Mouse (Mus musculus): ENCODE results near the gene Eps8.

The Eps8 gene

GRCm38 (mm10) chr6:137654776-137655175 lies at the start of gene Eps8:
TSS of gene Eps8 (minus strand) at chr6:137654876.
- DNase-seq (ENCODE audit: low spot score in 2 of 2) = no peak

- no peak for DNase-seq (ENCODE audit: low spot score in 2 of 2)
These were observed 48.8 kb upstream of the Eps8 start for GRCm38 (mm10) chr6:137703431-137703830.

- DNase-seq (ENCODE audit: low spot score in 2 of 2) = no peak
These were observed 48.2 kb upstream of the Eps8 start for GRCm38 (mm10) chr6:137702918-137703317.

GRCm38 (mm10) chr6:137702186-137702585 lies 47.5 kb upstream of the Eps8 start:
- no peak for DNase-seq (ENCODE audit: low spot score in 2 of 2)

DNA sequence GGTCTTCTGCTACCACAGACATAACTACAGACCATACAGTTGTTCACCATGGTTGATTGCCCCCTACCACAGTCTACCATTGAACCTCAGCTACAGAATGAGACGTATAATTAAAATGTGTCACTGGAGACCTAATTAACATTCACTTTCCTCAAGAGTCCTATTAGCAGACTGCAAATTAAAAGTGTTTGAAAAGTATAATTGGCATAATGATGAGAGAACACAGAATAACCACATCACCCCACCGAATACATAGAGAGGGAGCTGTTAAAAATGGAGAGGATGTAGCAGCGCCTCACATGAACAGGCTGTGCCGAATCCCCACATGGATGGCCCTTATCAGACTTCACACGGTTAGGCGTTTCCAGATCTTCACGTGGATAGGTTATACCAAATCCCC lies 44.8 kb upstream of the Eps8 start:
- no peak for DNase-seq (ENCODE audit: low spot score in 2 of 2)

- DNase-seq (ENCODE audit: low spot score in 2 of 2) = no peak
These were observed 41.9 kb upstream of the Eps8 start for GRCm38 (mm10) chr6:137696445-137697204.

DNA sequence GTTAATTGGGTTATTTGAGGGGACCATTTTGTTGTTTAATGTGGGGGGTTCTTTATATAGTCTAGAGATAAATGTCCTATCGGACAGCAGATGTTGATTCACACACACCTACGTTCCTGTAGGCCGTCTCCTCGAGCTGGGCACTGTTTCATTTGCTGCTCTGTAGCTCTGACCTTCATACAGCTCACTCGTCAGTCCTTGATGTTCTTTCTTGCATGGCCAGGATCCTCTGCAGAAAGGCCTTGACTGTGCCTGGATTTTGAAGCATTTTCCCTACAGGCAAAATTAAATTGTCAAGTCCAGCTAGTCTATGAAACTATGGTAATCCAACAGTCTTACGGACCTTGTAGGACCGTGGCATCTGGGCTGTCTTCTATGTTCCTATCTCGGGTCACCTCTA lies 40.4 kb upstream of the Eps8 start:
- DNase-seq (ENCODE audit: low spot score in 2 of 2) = no peak

DNA sequence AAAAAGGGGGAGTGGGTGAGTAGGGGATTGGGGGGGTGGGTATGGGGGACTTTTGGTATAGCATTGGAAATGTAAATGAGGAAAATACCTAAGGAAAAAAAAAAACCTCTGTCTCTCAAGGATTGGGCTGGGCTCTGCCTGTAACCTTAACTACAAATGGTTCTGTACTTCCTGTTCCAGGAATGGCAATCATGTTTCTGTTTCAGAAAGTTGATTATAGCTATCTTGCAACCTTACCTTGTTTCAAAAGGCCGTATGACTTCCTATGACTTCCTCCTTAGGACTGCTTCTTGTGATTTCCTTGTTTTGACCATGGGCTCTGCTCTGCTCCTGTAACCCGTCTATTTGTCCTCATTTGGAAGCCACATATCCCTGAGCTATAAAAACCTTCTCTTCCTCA lies 39.6 kb upstream of the Eps8 start:
- DNase-seq (ENCODE audit: low spot score in 2 of 2) = no peak

DNA sequence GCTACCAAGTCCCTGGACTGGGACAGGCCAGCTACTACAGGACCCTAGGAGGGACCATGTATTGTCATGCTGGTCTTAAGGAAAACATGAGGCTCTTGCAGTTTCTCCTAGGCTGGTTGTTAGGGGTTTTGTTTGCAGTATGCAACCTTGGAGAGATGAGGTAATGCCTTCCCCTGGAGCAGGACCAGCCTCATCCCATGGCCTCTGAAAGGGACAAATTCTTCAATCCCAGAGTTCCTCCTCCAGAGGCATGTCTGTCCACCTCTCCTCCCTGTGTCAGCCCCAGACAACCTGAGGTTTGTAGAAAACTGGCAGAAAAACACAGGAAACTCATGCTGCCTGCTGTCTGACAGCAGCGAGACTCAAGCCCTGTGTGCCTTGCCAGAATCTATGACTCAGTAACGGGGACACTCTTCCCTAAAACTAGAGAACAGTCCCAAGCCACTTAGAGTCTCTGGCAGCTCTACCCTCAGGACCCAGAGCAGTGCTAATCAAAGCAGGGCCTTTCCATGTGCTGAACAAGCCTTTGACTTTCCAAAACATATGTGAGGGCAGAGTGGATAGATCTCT lies 36.0 kb upstream of the Eps8 start:
- DNase-seq (ENCODE audit: low spot score in 2 of 2) = no peak

DNA sequence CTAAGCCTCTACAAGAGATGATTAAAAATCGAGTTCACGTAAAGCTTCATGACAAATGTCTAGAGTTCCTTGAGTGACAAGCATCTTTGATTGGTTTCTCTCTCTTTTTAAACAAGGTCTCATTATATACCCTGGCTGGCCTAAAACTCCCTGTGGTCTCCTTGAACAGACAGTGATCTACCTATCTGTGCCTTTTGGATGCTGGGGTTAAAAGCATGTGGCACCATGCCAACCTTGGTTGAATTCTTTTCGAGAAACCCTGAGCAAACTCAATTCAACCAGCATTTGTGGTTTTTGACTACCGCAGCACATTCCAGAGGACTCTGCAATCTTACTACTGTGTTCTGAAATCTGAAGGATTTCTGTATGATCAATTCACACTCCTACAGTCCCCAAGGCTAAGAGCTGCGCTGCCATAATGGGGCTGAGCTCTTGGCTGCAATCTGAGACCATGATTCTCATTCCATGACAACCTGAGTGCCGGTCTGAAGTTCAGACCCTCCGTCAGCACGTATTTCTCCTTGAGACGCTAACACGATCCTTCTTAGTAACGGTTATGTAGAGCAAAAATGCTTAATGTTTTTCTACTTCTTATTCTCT lies 33.9 kb upstream of the Eps8 start:
- DNase-seq (ENCODE audit: low spot score in 2 of 2) = no peak

- no peak for DNase-seq (ENCODE audit: low spot score in 2 of 2)
These were observed 33.4 kb upstream of the Eps8 start for GRCm38 (mm10) chr6:137688079-137688478.

GRCm38 (mm10) chr6:137687667-137688066 lies 33.0 kb upstream of the Eps8 start:
- no peak for DNase-seq (ENCODE audit: low spot score in 2 of 2)

GRCm38 (mm10) chr6:137682629-137683028 lies 28.0 kb upstream of the Eps8 start:
- no peak for DNase-seq (ENCODE audit: low spot score in 2 of 2)

DNA sequence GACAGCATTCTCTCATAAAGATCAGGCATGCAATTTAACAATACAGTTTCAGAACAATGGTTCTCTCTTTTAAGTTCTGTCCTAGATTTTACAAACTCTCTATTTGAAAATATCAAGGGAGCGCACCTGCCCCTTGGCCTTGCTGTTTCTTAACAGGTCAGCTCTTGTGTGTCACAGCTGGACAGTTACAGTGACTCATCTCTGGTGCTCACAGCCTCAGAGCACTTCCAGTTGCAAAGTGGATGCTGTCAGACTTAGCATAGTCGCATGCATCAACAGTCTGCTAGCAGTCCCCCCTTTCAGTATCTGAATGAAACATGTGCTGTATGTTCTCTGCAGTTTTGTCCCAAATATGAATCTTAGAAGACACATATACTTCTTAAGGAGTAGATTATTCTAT lies 26.3 kb upstream of the Eps8 start:
- DNase-seq (ENCODE audit: low spot score in 2 of 2) = no peak

GRCm38 (mm10) chr6:137676581-137676980 lies 21.9 kb upstream of the Eps8 start:
- no peak for DNase-seq (ENCODE audit: low spot score in 2 of 2)

DNA sequence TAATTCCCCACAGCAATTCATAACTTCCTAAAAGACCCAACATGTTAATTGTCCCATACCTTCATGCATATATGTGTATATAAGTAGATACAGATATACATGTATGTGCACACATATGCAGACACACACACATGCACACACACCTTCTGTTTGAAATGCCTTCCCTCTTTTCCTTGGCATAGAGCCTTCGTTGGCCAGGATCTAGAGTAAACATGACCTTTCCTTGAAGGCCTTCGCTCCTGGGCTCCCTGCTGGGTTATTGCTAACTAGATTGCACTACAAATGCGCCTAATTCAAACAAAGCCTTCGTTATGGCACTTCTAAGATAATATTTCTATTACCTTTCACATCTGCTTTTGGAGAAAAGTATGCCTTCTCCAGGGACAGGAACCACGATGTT lies 20.9 kb upstream of the Eps8 start:
- no peak for DNase-seq (ENCODE audit: low spot score in 2 of 2)

DNA sequence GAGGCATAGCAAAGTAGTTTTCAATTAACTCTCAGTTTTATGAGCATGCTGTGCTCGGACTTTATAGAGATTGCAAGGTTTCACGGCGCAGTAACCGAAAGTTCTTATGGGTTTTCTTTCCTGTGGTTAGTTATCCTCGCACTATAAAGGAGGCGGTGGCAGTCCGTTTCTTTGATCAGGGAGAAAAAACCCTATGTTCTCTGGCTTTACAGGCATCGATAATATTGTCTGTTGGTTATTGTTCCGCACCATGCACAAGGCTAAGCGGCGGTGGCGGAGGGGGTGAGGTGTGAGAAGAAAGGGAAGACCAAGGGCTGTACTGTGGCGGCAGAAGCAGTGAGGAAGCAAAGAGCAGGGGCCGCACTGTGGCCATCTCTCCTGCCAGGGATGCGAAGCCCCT lies 18.6 kb upstream of the Eps8 start:
- no peak for DNase-seq (ENCODE audit: low spot score in 2 of 2)

DNA sequence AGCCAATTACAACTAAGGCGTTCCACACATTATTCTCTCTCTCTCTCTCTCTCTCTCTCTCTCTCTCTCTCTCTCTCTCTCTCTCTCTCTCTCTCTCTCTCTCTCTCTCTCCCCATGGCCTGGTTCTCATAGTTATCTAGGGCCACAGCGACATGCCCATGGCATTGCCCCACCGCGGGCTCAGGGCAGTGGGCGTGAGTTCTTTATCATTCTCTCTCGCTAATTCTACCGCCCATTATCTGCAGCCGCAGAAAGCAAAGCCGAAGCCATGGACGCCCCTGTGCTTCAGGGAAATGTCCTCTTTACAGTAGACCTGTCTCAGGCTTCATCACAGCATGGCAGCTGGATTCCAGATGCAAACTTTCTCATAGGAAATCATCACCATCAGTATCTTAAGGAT lies 16.9 kb upstream of the Eps8 start:
- DNase-seq (ENCODE audit: low spot score in 2 of 2) = no peak

DNA sequence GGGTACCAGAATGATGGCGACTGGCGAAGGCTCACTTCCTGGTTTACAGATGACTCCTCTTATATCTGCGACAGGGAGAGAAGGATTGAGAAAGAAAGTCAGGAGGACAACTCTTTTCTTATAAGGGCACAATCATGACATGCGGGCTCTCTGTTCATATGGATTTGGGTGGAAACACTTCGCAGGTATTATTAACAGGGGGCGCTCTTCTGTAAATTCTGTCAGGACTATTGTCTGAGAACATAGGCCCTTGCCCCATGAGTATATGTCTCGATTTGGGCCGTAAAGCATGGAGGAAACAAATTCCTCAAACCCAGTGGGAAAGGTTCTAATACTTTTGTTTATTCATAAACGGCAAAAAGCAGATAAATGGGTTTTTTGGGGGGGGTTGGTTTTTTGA lies 16.1 kb upstream of the Eps8 start:
- no peak for DNase-seq (ENCODE audit: low spot score in 2 of 2)

DNA sequence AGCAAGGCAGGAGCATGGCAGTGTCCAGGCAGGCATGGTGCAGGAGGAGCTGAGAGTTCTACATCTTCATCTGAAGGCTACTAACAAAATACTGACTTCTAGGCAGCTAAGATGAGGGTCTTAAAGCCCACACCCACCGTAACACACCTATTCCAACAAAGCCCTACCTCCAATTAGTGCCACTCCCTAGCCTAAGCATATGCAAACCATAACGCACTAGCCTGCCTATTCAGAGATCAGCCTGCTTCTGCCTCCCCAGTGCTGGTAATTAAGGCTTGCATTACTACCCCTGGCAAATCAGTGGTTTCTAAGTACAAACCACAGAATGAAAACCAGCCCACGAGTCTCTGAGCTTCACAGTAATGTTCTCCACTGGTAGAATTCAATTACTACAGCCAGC lies 15.2 kb upstream of the Eps8 start:
- DNase-seq (ENCODE audit: low spot score in 2 of 2) = no peak

DNA sequence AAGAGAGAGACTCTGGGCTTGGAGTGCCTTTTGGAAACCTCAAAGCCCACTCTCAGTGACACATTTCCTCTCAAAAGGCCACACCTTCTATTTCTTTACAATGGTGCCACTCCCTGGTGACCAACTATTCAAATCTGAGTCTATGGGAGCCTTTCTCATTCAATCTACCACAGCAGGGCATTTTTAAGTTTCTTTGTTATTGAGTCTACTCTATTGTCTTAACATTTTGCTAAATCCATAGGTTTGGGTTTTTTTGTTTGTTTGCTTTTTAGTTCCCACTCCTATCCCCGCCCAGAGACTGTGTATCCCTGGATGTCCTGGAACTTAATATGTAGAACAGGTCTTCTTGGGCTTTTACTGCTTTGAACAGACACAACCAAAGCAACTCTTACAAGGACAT lies 14.8 kb upstream of the Eps8 start:
- no peak for DNase-seq (ENCODE audit: low spot score in 2 of 2)

DNA sequence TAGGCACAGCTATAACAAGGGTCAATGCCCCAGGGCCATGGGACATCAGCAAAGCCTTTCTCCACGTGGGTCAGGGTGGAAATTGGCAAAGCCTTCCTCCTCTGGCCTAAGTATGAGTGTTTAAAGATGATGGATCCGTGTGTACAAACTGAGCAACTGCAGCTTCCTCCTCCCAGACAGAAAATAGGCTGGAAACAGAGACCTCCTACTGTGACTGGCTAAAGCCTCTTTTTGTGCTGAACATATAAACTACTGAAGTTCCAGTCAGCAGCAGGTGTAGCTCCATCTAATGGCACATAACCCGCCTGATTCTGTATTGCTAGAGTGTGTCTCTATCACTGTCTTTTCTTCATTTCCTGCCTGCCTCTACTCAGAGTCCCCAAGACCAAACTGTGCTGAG lies 13.7 kb upstream of the Eps8 start:
- no peak for DNase-seq (ENCODE audit: low spot score in 2 of 2)

GRCm38 (mm10) chr6:137667665-137668064 lies 13.0 kb upstream of the Eps8 start:
- DNase-seq (ENCODE audit: low spot score in 2 of 2) = no peak

Measured in spleen, postnatal 10 days (tissue).